Mouse (Mus musculus): Measurements from ENCODE around the gene Kcnip1. TPM values are rescaled to one million over a fixed set of nuclear protein-coding genes. Genes with fewer than 3 reads are reported as not detected.
A peak's percentile ranks its signal among the peaks of the same experiment; 100 is the strongest.

Kcnip1 gene
- total RNA-seq, 2 experiments from 2014 or later = 0.17 to 0.28 TPM

DNA sequence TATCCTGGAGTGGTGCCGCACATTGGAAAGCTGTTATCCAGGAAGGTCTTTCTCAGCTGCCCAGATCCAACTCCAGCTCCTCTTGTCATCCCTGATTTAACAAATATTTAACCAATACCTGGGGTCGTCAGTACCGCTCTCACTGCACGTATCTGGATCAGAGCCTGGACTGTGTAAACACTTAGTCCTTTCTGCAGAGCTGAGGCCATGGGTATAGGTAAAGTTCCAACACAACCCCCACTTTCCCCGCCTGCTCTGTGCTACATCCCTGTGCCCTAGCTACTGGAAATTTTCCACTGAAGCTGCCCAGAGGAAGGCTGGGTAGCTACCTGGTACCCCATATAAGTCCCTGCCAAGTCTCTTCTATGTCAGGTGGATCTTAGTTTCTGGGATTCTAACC is 3.0 kb downstream of the Kcnip1 start:
- no peak for DNase-seq

DNA sequence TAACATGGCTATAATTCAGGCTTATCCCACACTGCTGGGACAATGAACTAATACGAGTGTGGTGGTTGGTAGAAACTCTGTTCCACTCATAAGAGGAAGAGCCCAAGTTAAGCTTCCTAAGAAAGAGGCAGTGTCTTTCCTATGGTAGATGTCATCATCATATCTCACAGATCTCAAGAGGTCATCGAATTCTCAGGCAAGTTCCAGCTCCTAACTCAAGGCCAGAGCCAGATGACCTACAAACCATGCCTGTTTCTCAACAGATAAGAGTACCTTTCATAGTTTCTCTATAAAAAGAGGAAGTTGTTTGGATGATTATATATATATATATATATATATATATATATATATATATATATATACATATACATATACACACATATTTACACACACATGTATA is 6.4 kb downstream of the Kcnip1 start:
- no peak for DNase-seq

GRCm38 (mm10) chr11:33980146-33980545 is 12.8 kb downstream of the Kcnip1 start:
- DNase-seq = no peak

DNA sequence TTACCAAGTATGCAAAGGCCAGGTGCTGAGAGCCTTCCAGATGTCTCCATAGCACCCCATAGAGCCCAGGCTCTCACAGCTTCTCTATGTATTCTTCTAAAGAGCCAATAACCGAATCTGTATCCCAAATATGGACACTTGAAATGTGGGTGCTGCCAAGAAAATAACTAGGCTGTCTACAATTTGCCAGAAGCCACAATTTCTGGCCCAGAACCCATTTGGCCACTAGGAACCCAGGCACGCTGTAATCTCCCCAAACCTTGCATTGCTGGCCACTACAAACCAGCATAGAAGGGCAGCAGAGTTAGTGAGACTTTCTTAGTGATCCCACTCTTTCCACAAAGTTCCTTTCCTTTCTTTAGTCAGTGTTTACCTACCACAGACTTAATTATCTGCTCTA is 17.8 kb downstream of the Kcnip1 start:
- DNase-seq = no peak

DNA sequence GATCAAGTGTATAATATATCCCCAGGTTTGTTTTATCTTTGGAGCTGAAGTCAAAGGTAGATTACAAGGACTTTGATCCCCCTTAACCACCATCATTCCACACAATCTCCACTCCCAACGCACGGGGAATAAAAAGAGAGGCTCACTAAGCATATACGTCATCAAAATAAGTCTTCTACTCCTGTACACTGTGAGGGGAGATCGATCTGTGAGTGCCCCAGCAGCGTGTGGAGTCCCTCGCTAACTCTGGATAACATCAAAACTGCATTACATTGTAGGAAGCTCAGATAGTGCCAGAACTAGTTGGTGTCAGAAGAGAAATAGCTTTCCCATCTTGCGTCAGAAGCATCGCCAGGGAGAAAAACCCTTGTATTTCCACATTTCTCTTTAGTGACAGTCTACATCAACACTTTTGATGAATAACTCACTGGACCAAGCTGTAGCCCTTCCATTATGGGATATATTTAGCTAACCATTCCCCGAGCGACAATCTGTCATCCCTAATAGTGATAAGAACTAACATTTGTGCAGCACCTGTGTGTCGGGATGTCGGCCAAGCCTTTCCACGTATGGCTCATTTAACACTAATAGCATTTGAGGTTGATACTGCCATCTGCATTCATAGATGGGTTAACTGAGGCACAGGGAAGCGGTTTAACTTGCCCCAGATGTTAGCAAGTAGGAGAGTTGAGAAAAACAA is 18.5 kb downstream of the Kcnip1 start:
- no peak for DNase-seq

DNA sequence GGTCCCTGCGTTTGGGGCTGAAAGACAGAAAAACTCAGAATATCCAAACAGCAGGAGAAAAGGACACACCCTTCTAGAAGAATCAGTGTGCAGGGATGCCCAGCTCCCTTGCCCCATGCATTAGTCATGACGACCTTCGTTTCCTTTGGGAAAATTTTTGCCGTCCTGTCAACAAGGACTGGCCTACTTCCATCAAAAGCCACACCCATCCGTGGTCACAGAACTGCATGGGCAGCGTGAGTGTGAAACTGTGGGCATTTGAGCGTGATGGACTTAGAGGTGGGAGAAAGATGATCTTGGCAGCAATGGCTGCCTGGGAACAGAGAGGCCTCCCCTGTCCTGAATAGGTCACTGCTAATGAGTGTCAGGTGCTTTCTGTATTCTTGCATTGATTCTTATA is 20.8 kb downstream of the Kcnip1 start:
- no peak for DNase-seq

DNA sequence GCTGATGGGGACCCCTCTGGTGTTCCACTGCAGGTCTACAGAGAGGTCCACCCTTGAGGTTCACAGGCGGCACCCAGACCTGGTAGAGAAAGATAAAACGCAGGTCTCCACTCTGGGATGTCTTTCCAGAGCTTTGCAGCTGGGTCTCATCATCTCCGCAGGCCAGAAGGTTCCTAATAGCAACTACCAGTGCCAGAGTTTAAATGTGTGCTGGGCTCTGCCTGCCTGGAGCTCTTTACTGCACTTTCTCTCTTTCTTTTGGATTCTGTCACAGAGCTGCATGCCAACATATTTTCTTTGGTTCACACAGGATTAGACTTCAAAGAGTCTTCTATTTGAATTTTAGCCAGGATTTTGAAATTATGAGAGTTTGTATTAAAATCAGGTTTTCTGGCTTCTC is 23.8 kb downstream of the Kcnip1 start:
- DNase-seq = no peak

DNA sequence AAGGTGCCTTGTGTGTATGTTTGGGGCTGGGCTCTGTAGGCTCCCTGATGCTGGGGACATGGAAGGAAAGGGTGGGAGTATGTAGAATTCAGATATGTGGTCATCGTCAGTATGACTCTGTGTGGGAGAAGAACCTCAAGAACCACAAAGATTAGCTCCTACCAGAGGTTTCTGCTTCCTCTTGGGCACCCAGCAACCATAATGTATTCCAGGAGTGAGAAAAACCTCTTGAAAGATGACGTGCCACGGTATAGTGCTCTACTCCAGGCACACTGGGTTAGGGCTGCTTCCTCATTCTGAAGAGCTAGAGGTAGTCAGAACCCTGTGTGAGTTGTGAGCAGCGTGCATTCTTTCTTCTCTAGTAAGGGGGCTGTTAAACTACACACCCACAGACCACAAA is 25.2 kb downstream of the Kcnip1 start:
- DNase-seq = no peak

- DNase-seq = no peak
Observed at GRCm38 (mm10) chr11:33965380-33965779, 27.6 kb downstream of the Kcnip1 start.

DNA sequence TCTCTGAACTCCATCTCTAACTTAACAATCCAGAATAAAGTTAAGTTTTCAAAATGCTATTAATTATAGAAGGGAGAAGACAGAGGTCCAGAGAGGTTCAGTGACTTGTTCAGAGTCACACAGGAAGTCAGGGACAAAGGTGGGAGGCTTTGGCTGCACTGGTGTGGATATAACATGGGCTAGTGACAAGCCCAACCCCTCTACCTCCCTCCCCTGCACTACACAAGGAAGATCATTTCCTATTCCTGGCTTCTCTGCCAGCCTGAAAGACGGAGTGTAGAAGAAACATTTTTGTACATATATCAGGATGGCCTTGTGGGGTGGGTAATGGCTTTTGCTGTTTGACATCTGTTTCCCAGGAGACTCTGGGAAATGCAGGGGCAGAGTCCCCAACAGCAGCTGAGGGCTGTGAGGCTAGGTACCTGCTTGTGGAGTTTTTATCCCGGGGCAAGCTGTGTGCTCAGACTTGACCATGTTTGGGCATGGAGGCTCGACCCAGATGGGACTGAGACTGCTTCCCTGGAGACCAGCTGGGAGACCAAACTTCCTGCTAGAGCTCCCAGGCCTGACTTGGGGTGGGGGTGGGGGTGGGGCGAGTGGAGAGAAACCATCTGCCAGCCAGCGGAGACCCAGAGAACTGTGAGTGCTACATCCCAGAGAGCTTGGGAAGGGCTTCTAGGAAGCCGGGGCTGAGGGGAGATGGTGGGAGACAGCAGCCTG is 30.1 kb downstream of the Kcnip1 start, which contains the start of gene Kcnmb1:
Gene Kcnmb1, plus strand, starts transcription at position 326 of the 720 bp plus-strand sequence.
- DNase-seq = peak in 1 of 2 experiments; percentile 23

DNA sequence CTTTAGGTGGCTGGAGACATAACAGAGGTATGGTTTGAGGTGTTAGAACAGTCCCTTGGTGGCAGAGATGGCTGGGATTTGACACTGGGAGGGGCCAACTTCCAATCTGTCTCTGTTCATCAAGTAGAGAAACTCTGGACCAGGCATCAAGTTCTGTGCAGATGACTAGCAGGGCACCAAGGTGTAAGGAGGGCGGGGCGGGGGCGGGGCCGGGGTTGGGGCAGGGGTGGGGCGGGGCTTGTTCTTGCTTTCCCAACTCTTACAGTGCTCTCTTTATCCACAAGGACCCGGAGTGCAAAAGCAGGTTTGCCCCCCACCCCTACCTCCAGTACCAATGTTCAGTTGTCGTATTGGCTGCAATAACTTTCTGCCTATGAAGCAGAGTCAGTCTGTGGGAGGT is 30.8 kb downstream of the Kcnip1 start:
- no peak for DNase-seq

- DNase-seq = peak; percentile 25 to 78
Observed at GRCm38 (mm10) chr11:33958713-33959112, 34.2 kb downstream of the Kcnip1 start.

DNA sequence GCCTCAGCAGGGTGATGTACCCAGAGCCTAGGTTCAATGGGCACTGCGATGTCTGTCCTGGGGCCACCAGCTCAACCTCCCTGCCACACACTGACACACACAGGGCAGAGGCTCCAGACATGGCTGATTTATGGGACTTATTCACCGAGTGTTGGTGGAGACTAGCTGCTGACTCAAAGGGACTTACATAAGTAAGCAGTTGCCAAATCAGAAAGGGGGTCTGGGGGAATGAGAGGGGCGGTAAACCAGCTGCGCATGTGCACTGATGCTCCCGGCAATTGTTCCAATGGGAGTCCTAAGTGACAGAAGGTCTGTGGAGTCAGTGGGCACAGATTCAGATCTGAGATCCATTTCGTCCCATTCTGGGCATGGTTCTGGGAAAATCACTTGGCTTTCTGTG is 35.4 kb downstream of the Kcnip1 start:
- DNase-seq = no peak

DNA sequence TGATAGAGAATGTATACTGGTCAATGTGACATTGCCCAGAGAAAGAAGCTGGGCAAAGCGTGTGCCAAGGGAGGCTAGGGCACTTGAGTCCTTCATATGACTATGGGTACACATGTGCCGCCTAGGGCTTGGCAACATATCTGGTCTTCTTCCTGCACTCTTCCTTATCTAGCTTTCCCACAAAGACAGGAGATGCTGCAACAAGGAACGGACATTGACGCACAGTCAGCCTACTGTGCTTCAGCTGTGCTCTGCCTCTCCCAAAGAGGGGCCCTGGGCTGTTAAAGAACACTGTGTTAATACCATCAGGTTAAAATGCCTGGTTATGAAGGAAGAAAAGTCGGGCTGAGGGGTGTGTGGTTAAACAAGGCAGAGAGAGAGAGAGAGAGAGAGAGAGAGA is 36.3 kb downstream of the Kcnip1 start:
- no peak for DNase-seq

DNA sequence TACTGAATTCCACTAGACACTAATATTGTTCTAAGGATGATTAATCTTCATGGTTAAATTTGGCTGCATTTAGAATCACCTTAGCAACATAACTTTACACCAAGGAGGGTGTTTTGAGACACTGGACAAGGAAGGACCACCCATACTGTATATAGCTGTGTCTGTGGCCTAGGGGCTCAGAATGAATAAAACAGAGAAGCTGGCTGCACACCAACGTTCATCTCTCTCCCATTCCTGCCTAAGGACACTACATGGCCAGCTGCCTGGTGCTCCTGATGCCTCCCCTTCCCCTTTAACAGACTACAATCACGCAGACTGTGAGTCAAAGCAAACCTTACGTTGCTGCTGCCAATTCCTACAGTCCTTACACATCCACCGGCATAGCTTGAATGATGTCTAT is 37.0 kb downstream of the Kcnip1 start:
- no peak for DNase-seq

DNA sequence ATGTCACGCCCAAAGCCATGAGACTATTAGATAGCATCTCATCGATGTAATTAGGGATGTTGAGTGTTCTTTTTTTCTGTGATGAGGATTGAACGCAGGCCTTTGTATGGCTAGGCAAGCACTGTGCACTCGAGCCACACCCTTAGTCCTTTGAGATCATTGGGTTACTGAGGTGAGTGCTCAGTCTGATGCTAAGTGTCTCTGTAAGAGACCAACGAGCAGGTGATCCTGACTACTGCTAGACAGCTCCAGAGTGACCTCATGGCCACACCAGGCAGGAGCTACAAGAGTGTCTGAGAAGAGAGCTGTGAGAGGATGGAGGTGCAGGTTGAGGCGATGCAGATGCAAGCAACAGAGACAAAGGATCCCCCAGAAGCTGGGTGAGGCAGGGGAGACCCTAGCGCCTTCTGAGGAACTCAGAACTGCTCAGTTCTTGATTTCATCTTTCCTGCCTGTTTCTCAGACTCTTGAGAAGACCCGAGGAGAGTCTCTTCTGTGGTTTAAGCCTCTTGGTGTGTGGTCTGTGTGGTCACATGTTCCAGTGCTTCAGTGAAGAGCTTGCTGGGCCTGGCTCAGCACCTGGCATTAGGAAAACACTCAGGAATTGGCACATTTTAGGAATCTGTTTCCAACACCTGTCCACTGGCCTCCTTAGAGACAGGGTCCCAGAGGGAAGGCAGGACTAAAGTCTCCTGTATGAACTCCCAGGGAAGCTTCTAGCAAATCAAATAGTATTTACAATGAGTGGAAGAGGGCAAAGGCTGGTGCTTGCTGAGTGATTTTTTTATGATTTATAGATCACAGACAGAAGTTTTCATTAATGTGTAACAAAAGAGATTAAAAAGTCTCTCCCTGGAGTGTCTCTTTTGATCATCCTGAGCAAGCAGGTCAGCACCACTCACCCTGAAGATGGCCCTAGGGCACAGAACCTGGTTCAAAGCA is 41.0 kb downstream of the Kcnip1 start:
- DNase-seq = no peak

DNA sequence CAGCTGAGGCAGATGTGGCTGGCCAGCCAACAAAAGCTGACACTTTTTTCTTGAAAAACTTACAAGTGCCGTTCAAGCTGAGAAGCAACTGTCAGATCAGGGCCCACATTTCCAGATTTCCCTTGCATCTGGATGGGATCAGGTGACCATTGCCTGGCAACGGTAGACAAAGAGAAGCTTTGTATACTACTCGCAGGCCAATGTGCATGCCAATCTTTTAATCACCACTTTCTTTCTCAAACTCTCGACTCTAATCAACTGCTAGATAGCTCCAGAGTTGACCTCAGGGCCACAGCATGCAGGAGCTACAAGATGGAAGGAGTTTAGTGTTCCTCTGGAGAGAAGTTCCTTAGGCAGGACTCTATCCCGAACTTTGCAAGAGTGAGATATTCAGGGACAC is 41.8 kb downstream of the Kcnip1 start:
- no peak for DNase-seq

DNA sequence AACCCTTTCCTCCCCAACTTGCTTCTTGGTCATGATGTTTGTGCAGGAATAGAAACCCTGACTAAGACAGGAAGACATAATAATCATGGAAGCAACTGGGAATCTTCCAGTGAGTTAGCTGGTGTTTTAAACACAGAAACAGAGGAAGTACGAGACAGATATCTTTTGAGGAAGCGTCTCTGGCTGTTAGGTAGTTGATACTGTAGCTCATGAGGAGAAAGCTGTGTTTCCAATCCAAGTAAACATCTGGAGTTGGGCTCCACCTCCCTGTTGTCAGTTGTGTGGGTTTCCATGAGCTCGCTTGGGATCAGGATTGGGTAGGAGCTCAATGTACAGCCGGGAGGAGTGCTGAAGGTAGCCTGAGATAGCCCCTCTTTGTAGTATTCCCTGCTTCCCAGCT is 46.5 kb downstream of the Kcnip1 start:
- no peak for DNase-seq

- DNase-seq = no peak
Observed at GRCm38 (mm10) chr11:33944786-33945328, 48.1 kb downstream of the Kcnip1 start.

DNA sequence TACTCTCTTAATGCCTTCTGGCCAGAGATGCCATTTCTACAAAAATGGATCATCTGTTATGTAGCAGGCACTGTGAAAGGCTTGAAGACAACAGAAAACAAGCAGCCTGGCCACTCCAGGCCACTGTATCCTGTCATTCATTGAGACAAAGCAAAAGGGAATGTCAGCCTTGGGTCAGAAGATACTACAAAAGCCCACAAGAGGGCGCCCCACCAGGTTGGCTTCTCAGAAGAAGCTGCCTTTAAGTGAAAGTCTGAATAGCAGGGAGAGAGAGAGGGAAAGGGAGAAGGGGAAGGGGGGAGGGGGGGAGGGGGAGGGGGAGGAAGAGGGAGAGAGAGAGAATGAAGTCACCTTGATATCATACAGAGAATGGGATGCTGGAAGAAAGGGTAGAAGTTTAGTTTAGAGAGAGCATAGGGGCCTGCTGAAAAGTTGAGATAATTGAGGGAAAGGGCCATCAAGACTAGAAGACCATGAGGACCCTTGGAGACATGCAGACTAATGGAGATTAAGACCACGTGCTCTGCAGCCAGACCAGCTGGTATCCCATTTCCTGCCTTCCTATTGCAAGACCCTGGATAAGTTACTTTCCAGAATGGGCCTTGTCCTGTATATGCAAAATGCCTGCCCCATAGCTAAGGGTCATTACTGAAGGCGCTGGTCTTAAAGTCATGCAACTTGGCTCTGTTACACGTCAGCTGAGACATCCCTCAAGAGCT is 48.7 kb downstream of the Kcnip1 start:
- no peak for DNase-seq

DNA sequence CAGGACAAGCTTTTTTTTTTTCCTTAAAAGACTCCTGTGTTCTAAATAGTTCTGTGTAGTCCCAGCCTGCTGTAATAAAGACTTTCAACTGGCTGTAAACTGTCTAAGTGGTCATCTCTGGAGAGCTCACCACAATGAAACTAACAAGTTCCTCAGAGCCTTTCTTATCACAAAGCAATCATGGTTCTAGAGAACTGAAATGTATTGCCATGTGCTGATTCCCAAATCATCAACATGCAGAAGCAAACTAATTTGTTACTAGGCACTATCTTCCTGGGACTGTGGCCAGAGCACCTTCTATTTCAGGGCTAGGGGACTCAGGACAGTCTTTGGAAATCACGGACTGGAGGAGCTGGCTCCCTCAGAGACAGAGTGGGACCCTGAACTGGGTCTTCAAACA is 49.4 kb downstream of the Kcnip1 start:
- DNase-seq = no peak

Measured in heart, adult 18-20 months (tissue).